Mouse (Mus musculus): Measurements from ENCODE around the gene Atg4a-ps. TPM values are rescaled to one million over a fixed set of nuclear protein-coding genes. Genes with fewer than 3 reads are reported as not detected.
A peak's percentile ranks its signal among the peaks of the same experiment; 100 is the strongest.

The Atg4a-ps gene
- total and polyA plus RNA-seq, 2 experiments from 2014 or later, result not detected

DNA sequence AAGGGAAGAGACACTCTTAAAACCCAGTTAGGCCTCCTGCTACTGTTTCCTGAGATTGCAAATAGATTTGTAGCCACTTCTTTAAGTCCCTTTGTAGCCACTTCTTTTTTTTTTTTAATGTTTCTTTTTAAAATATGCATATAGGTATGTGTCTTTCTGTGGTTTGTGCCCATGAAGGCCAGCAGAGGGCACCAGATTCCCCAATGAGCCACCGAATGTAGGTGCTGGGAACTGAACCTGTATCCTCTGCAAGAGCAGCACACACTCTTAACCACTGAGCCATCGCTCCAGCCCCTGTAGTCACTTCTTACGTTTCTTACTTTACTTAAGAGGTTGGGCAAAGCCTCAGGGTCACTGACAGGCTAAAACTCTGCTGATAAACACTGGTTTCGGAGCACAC is 19.4 kb downstream of the Atg4a-ps start:
- H3K4me1 ChIP-seq (ENCODE audit: insufficient read depth, low read length), result no peaks in the 10 kb centered on the region
- H3K4me3 ChIP-seq (ENCODE audit: low read depth, low read length), result no peak overlapping the region
- DNase-seq (ENCODE audit: low spot score) (no peak), ATAC-seq (ENCODE audit: low FRiP score) (no peak)
- no peaks in the 10 kb centered on the region for H3K36me3 ChIP-seq (ENCODE audit: insufficient read depth, low read length)
- WGBS, result 92% methylated on average over 4 of the region's 4 CpGs
- no peak overlapping the region for H3K27ac ChIP-seq (ENCODE audit: low read depth, low read length)
- no peaks in the 10 kb centered on the region for H3K9me3 ChIP-seq (ENCODE audit: low read length)
- H3K4me2 ChIP-seq (ENCODE audit: low read depth, low read length, poor library complexity, severe bottlenecking), result no peak overlapping the region
- TF ChIP-seq CTCF (IDR thresholded peaks at IDR 0.05), result no peak; the same call in 1 of the 2 replicates
- no peak overlapping the region for H3K9ac ChIP-seq (replicated peaks; ENCODE audit: low read length, poor library complexity, severe bottlenecking)
- H3K27me3 ChIP-seq (ENCODE audit: insufficient read depth, low read length), result no peaks in the 10 kb centered on the region

GRCm38 (mm10) chr3:103625169-103625568 is 20.7 kb downstream of the Atg4a-ps start:
- Histone ChIP-seq H3K27ac (ENCODE audit: low read depth, low read length) (no peak overlapping the region), H3K9me3 (ENCODE audit: low read length) (no peaks in the 10 kb centered on the region), H3K4me3 (ENCODE audit: low read depth, low read length) (no peak overlapping the region), H3K4me1 (ENCODE audit: insufficient read depth, low read length) (no peaks in the 10 kb centered on the region), H3K4me2 (ENCODE audit: low read depth, low read length, poor library complexity, severe bottlenecking) (no peak overlapping the region), H3K9ac (replicated peaks; ENCODE audit: low read length, poor library complexity, severe bottlenecking) (no peak overlapping the region), H3K27me3 (ENCODE audit: insufficient read depth, low read length) (no peaks in the 10 kb centered on the region), H3K36me3 (ENCODE audit: insufficient read depth, low read length) (no peaks in the 10 kb centered on the region)
- DNase-seq (ENCODE audit: low spot score), result no peak
- 88% methylated on average over 13 of the region's 13 CpGs for WGBS
- TF ChIP-seq CTCF (IDR thresholded peaks at IDR 0.05), result no peak
- no peak for ATAC-seq (ENCODE audit: low FRiP score)

DNA sequence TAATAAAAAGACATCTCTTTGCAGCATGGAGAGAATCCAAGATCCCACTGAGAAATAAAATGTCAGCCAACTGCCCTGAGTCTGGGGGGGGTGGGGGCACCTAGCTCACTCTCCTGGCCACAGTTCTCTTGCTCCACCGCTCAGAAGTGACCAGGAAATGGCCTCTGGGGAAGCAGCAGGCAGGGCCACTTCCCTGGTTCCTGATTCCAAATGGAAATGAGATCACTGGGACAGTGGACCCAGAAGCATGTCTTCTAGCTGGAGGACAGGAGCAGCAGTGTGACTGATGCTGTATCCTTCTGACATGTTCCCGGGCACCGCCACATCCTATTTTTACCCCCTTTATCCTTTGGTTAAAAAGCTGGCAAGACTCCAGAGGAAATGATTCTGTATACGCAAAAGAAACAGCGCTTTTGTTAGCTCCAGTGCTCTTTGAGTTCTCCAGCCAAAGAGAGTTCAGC is 21.2 kb downstream of the Atg4a-ps start:
- H3K4me1 ChIP-seq (ENCODE audit: insufficient read depth, low read length), result no peaks in the 10 kb centered on the region
- H3K36me3 ChIP-seq (ENCODE audit: insufficient read depth, low read length), result no peaks in the 10 kb centered on the region
- ATAC-seq (ENCODE audit: low FRiP score) (no peak), DNase-seq (ENCODE audit: low spot score) (peak; percentile 53)
- H3K4me2 ChIP-seq (ENCODE audit: low read depth, low read length, poor library complexity, severe bottlenecking), result no peak overlapping the region
- H3K9me3 ChIP-seq (ENCODE audit: low read length), result no peaks in the 10 kb centered on the region
- no peak overlapping the region for H3K9ac ChIP-seq (replicated peaks; ENCODE audit: low read length, poor library complexity, severe bottlenecking)
- no peak for TF ChIP-seq CTCF (IDR thresholded peaks at IDR 0.05)
- H3K27me3 ChIP-seq (ENCODE audit: insufficient read depth, low read length), result no peaks in the 10 kb centered on the region
- H3K27ac ChIP-seq (ENCODE audit: low read depth, low read length), result no peak overlapping the region
- WGBS, result 52% methylated on average over 5 of the region's 5 CpGs
- H3K4me3 ChIP-seq (ENCODE audit: low read depth, low read length), result no peak overlapping the region

DNA sequence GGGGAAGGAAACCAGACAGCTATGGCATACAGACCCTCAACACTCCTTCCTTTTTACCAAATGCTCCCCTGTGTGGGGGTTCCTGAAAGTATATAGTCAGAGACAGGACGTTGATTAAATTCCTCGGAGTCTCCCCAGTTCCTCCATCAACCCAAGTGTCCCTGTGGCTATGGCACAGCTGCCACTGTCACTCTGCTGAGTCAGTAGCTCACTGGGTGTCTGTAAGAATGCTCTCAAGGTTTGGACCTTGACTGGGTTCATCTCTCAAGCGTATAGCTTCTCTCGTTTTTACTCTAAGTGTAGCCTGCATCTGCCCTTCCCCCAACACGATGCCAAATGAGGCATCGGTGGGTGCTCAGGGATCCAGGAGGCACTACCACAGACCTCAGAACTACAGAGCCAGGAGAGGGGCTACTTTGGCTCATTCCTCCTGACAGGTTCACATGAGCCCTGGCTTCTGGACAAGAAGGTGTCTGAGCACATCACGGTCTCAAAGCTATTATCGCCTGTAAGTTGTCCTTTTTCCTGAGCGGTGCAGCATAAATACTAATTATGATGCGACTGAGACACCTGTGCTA is 21.9 kb downstream of the Atg4a-ps start:
- WGBS, result 81% methylated on average over 10 of the region's 10 CpGs
- H3K4me2 ChIP-seq (ENCODE audit: low read depth, low read length, poor library complexity, severe bottlenecking), result no peak overlapping the region
- ATAC-seq (ENCODE audit: low FRiP score) (no peak), DNase-seq (ENCODE audit: low spot score) (peak; percentile 49)
- H3K27me3 ChIP-seq (ENCODE audit: insufficient read depth, low read length), result no peaks in the 10 kb centered on the region
- no peak overlapping the region for H3K9ac ChIP-seq (replicated peaks; ENCODE audit: low read length, poor library complexity, severe bottlenecking)
- H3K9me3 ChIP-seq (ENCODE audit: low read length), result no peaks in the 10 kb centered on the region
- H3K36me3 ChIP-seq (ENCODE audit: insufficient read depth, low read length), result no peaks in the 10 kb centered on the region
- no peaks in the 10 kb centered on the region for H3K4me1 ChIP-seq (ENCODE audit: insufficient read depth, low read length)
- no peak overlapping the region for H3K27ac ChIP-seq (ENCODE audit: low read depth, low read length)
- no peak for TF ChIP-seq CTCF (IDR thresholded peaks at IDR 0.05)
- H3K4me3 ChIP-seq (ENCODE audit: low read depth, low read length), result no peak overlapping the region

DNA sequence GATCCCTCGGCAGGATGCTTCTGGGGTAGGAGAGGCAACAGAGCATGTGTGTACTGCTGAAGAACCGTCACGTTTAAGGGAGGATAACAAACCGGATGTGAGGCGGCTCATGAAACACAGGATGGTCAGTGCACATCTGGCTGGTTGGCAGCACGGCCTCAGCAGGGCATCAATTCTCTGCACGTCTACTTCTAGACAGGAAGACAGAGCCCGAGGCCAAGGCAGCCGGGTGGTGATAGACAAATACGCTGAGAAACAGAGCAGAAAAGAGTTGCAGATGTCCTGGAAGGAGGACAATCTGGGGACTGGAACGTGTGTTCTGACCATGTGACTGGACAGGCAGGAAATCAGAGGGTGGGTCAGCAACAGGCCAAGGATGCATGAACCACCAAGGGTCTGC is 25.8 kb downstream of the Atg4a-ps start:
- Histone ChIP-seq H3K27ac (ENCODE audit: low read depth, low read length) (no peak overlapping the region), H3K4me3 (ENCODE audit: low read depth, low read length) (no peak overlapping the region), H3K4me1 (ENCODE audit: insufficient read depth, low read length) (no peaks in the 10 kb centered on the region), H3K9me3 (ENCODE audit: low read length) (no peaks in the 10 kb centered on the region), H3K27me3 (ENCODE audit: insufficient read depth, low read length) (no peaks in the 10 kb centered on the region), H3K4me2 (ENCODE audit: low read depth, low read length, poor library complexity, severe bottlenecking) (no peak overlapping the region), H3K9ac (replicated peaks; ENCODE audit: low read length, poor library complexity, severe bottlenecking) (no peak overlapping the region), H3K36me3 (ENCODE audit: insufficient read depth, low read length) (no peaks in the 10 kb centered on the region)
- TF ChIP-seq CTCF (IDR thresholded peaks at IDR 0.05), result no peak
- ATAC-seq (ENCODE audit: low FRiP score) (no peak), DNase-seq (ENCODE audit: low spot score) (no peak)
- WGBS, result 78% methylated on average over 11 of the region's 11 CpGs

- WGBS, result 40% methylated on average over 6 of the region's 6 CpGs
- ATAC-seq (ENCODE audit: low FRiP score), result no peak
- no peak overlapping the region for H3K27ac ChIP-seq (ENCODE audit: low read depth, low read length)
- DNase-seq (ENCODE audit: low spot score), result no peak
- H3K9me3 ChIP-seq (ENCODE audit: low read length), result no peaks in the 10 kb centered on the region
- no peaks in the 10 kb centered on the region for H3K4me1 ChIP-seq (ENCODE audit: insufficient read depth, low read length)
- H3K36me3 ChIP-seq (ENCODE audit: insufficient read depth, low read length), result no peaks in the 10 kb centered on the region
- H3K4me3 ChIP-seq (ENCODE audit: low read depth, low read length), result no peak overlapping the region
- no peaks in the 10 kb centered on the region for H3K27me3 ChIP-seq (ENCODE audit: insufficient read depth, low read length)
- no peak overlapping the region for H3K9ac ChIP-seq (replicated peaks; ENCODE audit: low read length, poor library complexity, severe bottlenecking)
- H3K4me2 ChIP-seq (ENCODE audit: low read depth, low read length, poor library complexity, severe bottlenecking), result no peak overlapping the region
- TF ChIP-seq CTCF (IDR thresholded peaks at IDR 0.05), result peak; percentile 27
These were observed 28.9 kb downstream of the Atg4a-ps start for GRCm38 (mm10) chr3:103616981-103617380.
